Mouse (Mus musculus) CH12.LX (cell line): ENCODE results near the gene Elavl2. TPM values are rescaled to one million over a fixed set of nuclear protein-coding genes. Genes with fewer than 3 reads are reported as not detected.

ENCODE experiments used
- DNase-seq: peaks from one replicate; pipeline ENCODE4 v3.0.0-alpha.2; 2013; ENCODE audit errors: extremely low read depth
- H3K27ac ChIP-seq: 2 replicates; pipeline ENCODE4 v1.5.1; 2012; ENCODE audit warnings: low read depth, mild to moderate bottlenecking, control low read depth, moderate library complexity; ENCODE audit not compliant: insufficient read depth
- H3K27me3 ChIP-seq: replicated peaks from 2 replicates; pipeline ENCODE3; 2012; ENCODE audit warnings: inconsistent platforms
- H3K36me3 ChIP-seq, 2 experiments: replicated peaks in 1 of 2; 2 replicates each; pipeline versions ENCODE3 to v1.6.1; 2012; ENCODE audit warnings: inconsistent platforms in 1 of 2, low read length in 1 of 2, mild to moderate bottlenecking in 1 of 2, mixed read lengths in 1 of 2, moderate library complexity in 1 of 2; ENCODE audit not compliant: control insufficient read depth in 1 of 2, insufficient read depth in 1 of 2
- H3K4me1 ChIP-seq, 2 experiments: 2 replicates each; pipeline ENCODE4 v1.6.1; 2012; ENCODE audit warnings: inconsistent platforms in 1 of 2, moderate library complexity in 1 of 2; ENCODE audit not compliant: insufficient read depth in 2 of 2, control insufficient read depth in 1 of 2
- H3K4me2 ChIP-seq: 2 replicates; pipeline ENCODE4 v1.6.1; 2012; ENCODE audit warnings: low read depth, mild to moderate bottlenecking, control low read depth; ENCODE audit not compliant: poor library complexity, insufficient read depth, severe bottlenecking
- H3K4me3 ChIP-seq, 3 experiments: fragments of 150-350 bp in 1 of 3; sonication (generic) in 1 of 3; replicated peaks in 1 of 3; 2 replicates each; pipeline versions ENCODE3 to v1.5.1; 2011 to 2012; ENCODE audit warnings: low read depth in 2 of 3, low read length in 2 of 3, mild to moderate bottlenecking in 2 of 3, moderate library complexity in 2 of 3, control low read depth in 1 of 3, improper control_type of control experiment in 1 of 3, inconsistent platforms in 1 of 3, mixed read lengths in 1 of 3; ENCODE audit not compliant: poor library complexity in 1 of 3
- H3K79me2 ChIP-seq: replicated peaks from 2 replicates; pipeline ENCODE4 v1.6.1; 2012; ENCODE audit warnings: mild to moderate bottlenecking, moderate library complexity; ENCODE audit not compliant: control insufficient read depth, poor library complexity, insufficient read depth, severe bottlenecking; ENCODE audit errors: extremely low read depth
- H3K9ac ChIP-seq: 2 replicates; pipeline ENCODE4 v1.6.1; 2012; ENCODE audit warnings: low read depth, mild to moderate bottlenecking, control low read depth, moderate library complexity; ENCODE audit not compliant: insufficient read depth
- H3K9me3 ChIP-seq: replicated peaks from 2 replicates; pipeline ENCODE3; 2012; ENCODE audit warnings: low read length, inconsistent platforms, mixed read lengths
- BHLHE40 ChIP-seq: IDR thresholded peaks from 2 replicates; pipeline ENCODE4 v1.6.1; 2011; ENCODE audit warnings: mild to moderate bottlenecking, low read depth, low read length, improper control_type of control experiment
- ELF1 ChIP-seq: IDR thresholded peaks from 2 replicates; pipeline ENCODE4 v1.6.1; 2014; ENCODE audit warnings: low read depth, mild to moderate bottlenecking, inconsistent platforms, low read length, improper control_type of control experiment
- EP300 ChIP-seq: IDR thresholded peaks from 2 replicates; pipeline ENCODE4 v1.6.1; 2011; ENCODE audit warnings: low read length, improper control_type of control experiment
- GABPA ChIP-seq: IDR thresholded peaks from 2 replicates; pipeline ENCODE4 v1.6.1; 2012; ENCODE audit warnings: low read depth, low read length, improper control_type of control experiment, inconsistent platforms; ENCODE audit not compliant: insufficient replicate concordance
- KAT2A ChIP-seq: IDR thresholded peaks from 2 replicates; pipeline ENCODE4 v1.6.1; 2012; ENCODE audit warnings: low read length, improper control_type of control experiment, inconsistent platforms; ENCODE audit not compliant: insufficient replicate concordance
- MAFK ChIP-seq: IDR thresholded peaks from 2 replicates; pipeline ENCODE4 v1.6.1; 2011; ENCODE audit warnings: low read length, improper control_type of control experiment; ENCODE audit not compliant: insufficient replicate concordance
- MAX ChIP-seq: IDR thresholded peaks from 2 replicates; pipeline ENCODE4 v1.6.1; 2011; ENCODE audit warnings: low read length, improper control_type of control experiment
- MAZ ChIP-seq: IDR thresholded peaks from 2 replicates; pipeline ENCODE4 v1.6.1; 2012; ENCODE audit warnings: low read depth, mild to moderate bottlenecking, inconsistent platforms, low read length, improper control_type of control experiment, moderate library complexity
- MXI1 ChIP-seq: IDR thresholded peaks from 2 replicates; pipeline ENCODE4 v1.6.1; 2011; ENCODE audit warnings: mild to moderate bottlenecking, low read depth, low read length, improper control_type of control experiment
- MYC ChIP-seq: IDR thresholded peaks from 2 replicates; pipeline ENCODE4 v1.6.1; 2011; ENCODE audit warnings: low read depth, mild to moderate bottlenecking, improper control_type of control experiment, low read length
- NRF1 ChIP-seq: IDR thresholded peaks from 2 replicates; pipeline ENCODE4 v1.6.1; 2014; ENCODE audit warnings: low read depth, mild to moderate bottlenecking, inconsistent platforms, low read length, improper control_type of control experiment, moderate library complexity
- PAX5 ChIP-seq: IDR thresholded peaks from 2 replicates; pipeline ENCODE4 v1.6.1; 2012; ENCODE audit warnings: low read length, inconsistent platforms, mixed read lengths
- POLR2A ChIP-seq: IDR thresholded peaks from 2 replicates; pipeline ENCODE4 v1.6.1; 2011; ENCODE audit warnings: low read depth, mild to moderate bottlenecking, improper control_type of control experiment, low read length
- RAD21 ChIP-seq: IDR thresholded peaks from 2 replicates; pipeline ENCODE4 v1.6.1; 2011; ENCODE audit warnings: low read depth, mild to moderate bottlenecking, low read length, improper control_type of control experiment, moderate library complexity
- TCF12 ChIP-seq: IDR thresholded peaks from 2 replicates; pipeline ENCODE4 v1.6.1; 2014; ENCODE audit warnings: low read depth, mild to moderate bottlenecking, inconsistent platforms, low read length, improper control_type of control experiment
- dilution Hi-C: fragments of 300-500 bp; cut with MboI; formaldehyde crosslinking; loops from 2 replicates; pipeline ENCODE4 v1.14.3; 2020; ENCODE audit warnings: low sequenced_read_pairs; ENCODE audit not compliant: extremely low pct_unique_long_range_greater_than_20kb, extremely low pct_ligation_motif_present
- in situ Hi-C: fragments of 300-500 bp; cut with MboI; formaldehyde crosslinking; loops from 3 replicates; pipeline ENCODE4 v1.14.3; 2019; ENCODE audit warnings: low sequenced_read_pairs, low pct_ligation_motif_present, low pct_unique_long_range_greater_than_20kb, mixed read lengths
- polyA plus RNA-seq: library from polyadenylated mRNA; unstranded; fragments of >175 nt; gene quantifications from 2 replicates; pipeline ENCODE4 v1.2.1, GENCODE M21; 2012; ENCODE audit warnings: low read depth; ENCODE audit not compliant: insufficient read length
- total RNA-seq, 2 experiments: library from RNA; depleted of rRNA; stranded (reverse); fragments of 300-350 nt in 1 of 2; fragments of >200 nt in 1 of 2; gene quantifications; 2 replicates each; pipeline ENCODE4 v1.2.3; 2012 to 2014

Elavl2 gene
- total and polyA plus RNA-seq, 3 experiments = not detected

- in situ Hi-C loops (no loop called here), dilution Hi-C loops (no loop called here)
- Histone ChIP-seq H3K4me3 (no peak overlapping the region), H3K79me2 (no peaks in the 10 kb centered on the region), H3K27ac (no peak overlapping the region), H3K9ac (no peak overlapping the region), H3K36me3 (no peaks in the 10 kb centered on the region), H3K4me2 (no peak overlapping the region), H3K9me3 (peaks cover 51% of the 10 kb centered on the region), H3K4me1 (no peaks in the 10 kb centered on the region), H3K27me3 (no peaks in the 10 kb centered on the region)
- no peak for DNase-seq
- TF ChIP-seq MAZ = no peak
- TF ChIP-seq MAX = no peak
- no peak for TF ChIP-seq NRF1
- no peak for TF ChIP-seq MAFK
- no peak for TF ChIP-seq POLR2A
- no peak for TF ChIP-seq MYC
- no peak for TF ChIP-seq ELF1
- no peak for TF ChIP-seq EP300
Observed at GRCm38 (mm10) chr4:91405047-91405446, 4.5 kb upstream of the Elavl2 start.

GRCm38 (mm10) chr4:91399510-91400196, 932 bp downstream of the Elavl2 start:
- dilution Hi-C loops = no loop called here
- no peak for DNase-seq
- Histone ChIP-seq H3K36me3 (no peaks in the 10 kb centered on the region), H3K27ac (no peak overlapping the region), H3K4me1 (no peaks in the 10 kb centered on the region), H3K4me3 (no peak overlapping the region), H3K79me2 (no peaks in the 10 kb centered on the region), H3K9me3 (peaks cover 39% of the 10 kb centered on the region), H3K9ac (no peak overlapping the region), H3K27me3 (no peaks in the 10 kb centered on the region), H3K4me2 (no peak overlapping the region)
- TF ChIP-seq MXI1 = no peak
- no peak for TF ChIP-seq PAX5
- TF ChIP-seq KAT2A = no peak
- no peak for TF ChIP-seq TCF12
- no peak for TF ChIP-seq BHLHE40
- TF ChIP-seq RAD21 = no peak
- in situ Hi-C loops = no loop called here

- DNase-seq = no peak
- dilution Hi-C loops (no loop called here), in situ Hi-C loops (no loop called here)
- Histone ChIP-seq H3K4me1 (no peaks in the 10 kb centered on the region), H3K27ac (no peak overlapping the region), H3K4me3 (no peak overlapping the region), H3K4me2 (no peak overlapping the region), H3K27me3 (no peaks in the 10 kb centered on the region), H3K9ac (no peak overlapping the region), H3K79me2 (no peaks in the 10 kb centered on the region), H3K36me3 (no peaks in the 10 kb centered on the region), H3K9me3 (peaks cover 21% of the 10 kb centered on the region)
- TF ChIP-seq GABPA = no peak
- no peak for TF ChIP-seq MAX
Observed at GRCm38 (mm10) chr4:91391987-91392598, 8.5 kb downstream of the Elavl2 start.
